Mouse (Mus musculus) adipocyte (in vitro differentiated cells): ENCODE results near the gene Tmco1.
A peak's percentile ranks its signal among the peaks of the same experiment; 100 is the strongest.

Source experiments
- DNase-seq: peaks from one replicate; pipeline ENCODE4 v3.0.0-alpha.2; 2016; ENCODE audit warnings: low spot score

Tmco1 gene

GRCm38 (mm10) chr1:167372739-167373138 is 64.6 kb downstream of the Tmco1 start:
- no peak for DNase-seq

DNA sequence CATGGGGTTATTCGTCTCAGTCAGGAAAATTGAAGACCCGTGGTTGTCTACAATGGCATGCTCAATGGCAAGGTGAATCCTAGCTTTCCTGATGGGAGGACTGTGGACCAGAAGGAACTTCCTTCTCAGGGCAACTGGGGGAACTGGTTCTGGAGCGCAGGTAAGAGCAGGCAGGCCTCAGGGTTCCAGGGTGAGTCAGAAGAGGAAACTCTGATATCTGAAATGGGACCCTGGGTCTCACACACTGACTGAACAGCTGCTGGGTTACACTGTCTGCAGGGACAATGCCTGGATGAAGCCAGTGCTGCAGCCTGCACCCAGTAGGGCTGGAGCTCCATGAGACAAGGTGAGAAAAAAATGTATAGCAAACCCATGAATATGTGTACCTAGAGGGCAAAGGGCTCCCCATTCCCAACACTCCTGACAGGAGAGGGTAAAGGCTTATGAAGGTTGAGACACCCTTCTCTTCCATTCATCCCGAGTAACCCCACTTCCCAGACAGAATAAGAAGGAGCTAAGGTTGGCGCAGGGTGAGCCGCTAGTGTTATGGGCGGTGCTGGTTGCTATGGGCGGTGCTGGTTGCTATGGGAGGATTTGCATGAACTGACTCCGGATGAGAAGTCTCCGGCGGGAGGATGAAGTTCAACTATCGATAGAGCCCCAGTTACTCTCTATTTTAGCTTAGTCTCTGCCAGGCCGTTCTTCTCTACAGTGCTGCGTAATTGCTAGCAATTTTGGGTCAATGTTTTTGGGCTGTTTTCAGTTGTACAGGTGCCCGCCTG is 66.0 kb downstream of the Tmco1 start:
- no peak for DNase-seq

- no peak for DNase-seq
Measured at GRCm38 (mm10) chr1:167374942-167375341, 66.8 kb downstream of the Tmco1 start.

GRCm38 (mm10) chr1:167378019-167378418 is 69.8 kb downstream of the Tmco1 start:
- DNase-seq, result no peak

DNA sequence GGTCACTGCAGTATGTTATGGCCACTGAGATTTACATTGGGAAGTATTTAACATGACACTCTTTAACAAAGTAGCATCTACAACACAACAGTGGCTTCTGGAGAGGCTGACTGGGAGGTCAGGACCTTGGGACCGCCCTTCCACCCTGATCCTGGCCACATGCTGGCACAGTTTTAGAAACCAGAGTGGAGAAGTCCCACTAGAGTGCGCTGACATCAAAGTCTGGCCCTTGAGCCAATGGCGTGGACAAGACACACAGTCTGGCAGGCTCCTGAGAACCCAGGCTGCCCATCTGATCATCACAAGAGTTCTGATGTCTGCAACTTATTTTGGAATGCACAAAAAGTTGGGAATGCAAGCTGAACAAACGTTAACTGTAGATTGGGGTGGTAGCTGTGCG is 71.6 kb downstream of the Tmco1 start:
- no peak for DNase-seq

- DNase-seq, result no peak
Measured at GRCm38 (mm10) chr1:167380223-167380622, 72.0 kb downstream of the Tmco1 start.

- peak; percentile 27 for DNase-seq
Measured at GRCm38 (mm10) chr1:167381050-167382015, 73.2 kb downstream of the Tmco1 start.

GRCm38 (mm10) chr1:167382316-167382715 is 74.1 kb downstream of the Tmco1 start:
- no peak for DNase-seq

DNA sequence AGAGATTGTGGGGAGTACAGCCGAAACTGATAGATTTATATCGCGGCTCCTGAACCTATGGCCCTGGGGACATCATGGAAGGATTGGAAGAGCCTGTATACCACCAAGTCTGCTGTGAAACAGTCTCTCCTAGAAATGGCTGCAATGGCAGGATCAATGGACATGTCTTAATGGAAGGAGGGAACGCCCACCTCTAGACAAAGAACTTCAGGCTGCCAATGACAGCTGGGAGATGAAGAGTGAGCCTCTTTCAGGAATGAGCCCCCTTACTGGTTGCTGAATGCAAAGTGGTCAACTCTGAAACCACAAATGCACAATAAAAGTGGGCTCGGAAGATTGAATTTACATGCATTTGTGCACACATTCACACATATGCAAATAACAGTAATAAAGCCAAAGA is 74.6 kb downstream of the Tmco1 start:
- no peak for DNase-seq

DNA sequence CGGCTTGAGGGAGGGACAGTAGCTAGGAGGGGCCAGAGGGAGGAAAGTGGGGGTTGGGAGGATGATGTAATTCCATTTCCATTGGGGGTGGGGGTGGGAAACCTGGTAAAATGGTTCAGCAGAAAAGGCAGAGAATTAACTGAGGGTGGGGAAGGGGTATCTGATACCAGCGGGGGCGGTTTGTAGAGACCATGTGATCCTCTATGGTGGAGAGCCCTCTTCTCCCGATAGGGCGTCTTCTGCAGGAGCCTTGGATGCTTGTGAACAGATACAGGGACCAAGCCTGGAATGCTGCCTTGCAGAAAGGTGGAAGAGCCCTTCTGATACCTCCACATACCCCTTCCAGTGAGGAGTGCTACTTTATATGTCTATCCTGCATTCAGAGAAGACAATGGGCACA is 75.0 kb downstream of the Tmco1 start:
- DNase-seq, result no peak
